Mouse (Mus musculus) neural tube, embryonic 14.5 days (tissue): ENCODE data around the gene Rhot2. TPM values are rescaled to one million over a fixed set of nuclear protein-coding genes. Genes with fewer than 3 reads are reported as not detected.
A peak's percentile ranks its signal among the peaks of the same experiment; 100 is the strongest.

Experiments used
- ATAC-seq: fragments of 200-750 bp; cut with Nextera tagmentation; 2 replicates; pipeline ENCODE4 v1.8.0; 2017; ENCODE audit warnings: low read depth, mild to moderate bottlenecking, moderate TSS enrichment, moderate library complexity
- H3K27ac ChIP-seq: fragments of 300-500 bp; sonication (generic); 2 replicates; pipeline ENCODE4 v1.5.1; 2014; ENCODE audit warnings: low read depth, mild to moderate bottlenecking, control low read depth, low read length, moderate library complexity, mixed read lengths
- H3K27me3 ChIP-seq: fragments of 300-500 bp; sonication (generic); 2 replicates; pipeline ENCODE4 v1.6.1; 2014; ENCODE audit warnings: low read length; ENCODE audit not compliant: control insufficient read depth, insufficient read depth
- H3K36me3 ChIP-seq: fragments of 300-500 bp; sonication (generic); 2 replicates; pipeline ENCODE4 v1.6.1; 2014; ENCODE audit warnings: low read length, mixed read lengths; ENCODE audit not compliant: control insufficient read depth, insufficient read depth
- H3K4me1 ChIP-seq: fragments of 300-500 bp; sonication (generic); 2 replicates; pipeline ENCODE4 v1.6.1; 2014; ENCODE audit warnings: low read length; ENCODE audit not compliant: control insufficient read depth, insufficient read depth
- H3K4me2 ChIP-seq: fragments of 300-500 bp; sonication (generic); 2 replicates; pipeline ENCODE4 v1.6.1; 2014; ENCODE audit warnings: mild to moderate bottlenecking, low read depth, low read length, control low read depth
- H3K4me3 ChIP-seq: fragments of 300-500 bp; sonication (generic); 2 replicates; pipeline ENCODE4 v1.5.1; 2014; ENCODE audit warnings: low read depth, low read length, control low read depth, mixed read lengths
- H3K9ac ChIP-seq: fragments of 300-500 bp; sonication (generic); replicated peaks from 2 replicates; pipeline ENCODE4 v1.6.1; 2014; ENCODE audit warnings: low read depth, mild to moderate bottlenecking, control low read depth, low read length, mixed read lengths
- H3K9me3 ChIP-seq: fragments of 300-500 bp; sonication (generic); 2 replicates; pipeline ENCODE4 v1.6.1; 2016; ENCODE audit warnings: low read length; ENCODE audit not compliant: control insufficient read depth
- whole genome bisulfite sequencing: fragments of 180-500 bp; shearing (Covaris S2); extraction: QIAGEN DNeasy Blood & Tissue Kit; methylation state at CpG from one replicate; pipeline ENCODE4 v1.1.7; 2014; 5-methylcytosine and 5-hydroxymethylcytosine counted together
- polyA plus RNA-seq: library from polyadenylated mRNA; unstranded; fragments of >200 nt; fragmentation: Nextera tagmentation; extraction: Ambion mirVana; gene quantifications from 2 replicates; pipeline ENCODE4 v1.2.1, GENCODE M21; 2014

The Rhot2 gene
- polyA plus RNA-seq, 1 experiment from 2014 or later, result 10.4 TPM

DNA sequence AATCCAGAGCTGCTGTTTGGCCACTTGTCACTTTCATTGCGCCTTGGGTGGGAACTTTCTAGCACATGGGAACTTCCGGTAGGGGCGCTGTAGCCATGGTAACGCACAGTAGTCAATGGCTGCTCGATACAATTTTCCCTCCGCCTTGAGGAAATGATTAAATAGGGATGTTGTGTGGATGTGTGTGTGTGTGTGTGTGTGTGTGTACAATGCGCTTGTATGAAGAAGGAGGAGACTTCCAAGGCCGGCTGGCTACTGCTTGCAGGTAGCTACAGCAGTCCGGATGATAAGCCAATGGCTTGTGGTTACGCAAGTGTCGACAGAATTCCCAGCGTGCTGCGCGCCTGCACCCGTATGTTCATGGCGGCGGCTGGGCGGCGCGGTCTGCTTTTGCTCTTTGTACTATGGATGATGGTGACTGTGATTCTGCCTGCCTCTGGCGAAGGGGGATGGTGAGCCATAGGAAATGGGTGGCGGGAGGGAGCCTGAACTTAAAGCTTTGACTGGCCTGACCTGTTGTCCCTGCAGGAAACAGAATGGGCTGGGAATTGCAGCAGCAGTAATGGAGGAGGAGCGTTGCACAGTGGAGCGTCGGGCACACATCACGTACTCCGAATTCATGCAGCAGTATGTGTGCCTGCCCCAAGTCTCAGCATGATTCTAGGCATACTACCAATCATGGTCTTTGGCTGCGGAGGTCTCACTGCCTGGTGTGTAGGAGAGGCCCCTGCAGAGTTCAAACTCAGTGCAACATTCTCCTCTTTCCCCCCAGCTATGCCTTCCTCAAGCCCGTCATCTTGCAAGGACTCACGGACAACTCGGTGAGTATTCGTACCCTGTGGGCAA lies 15.7 kb downstream of the Rhot2 start, which contains the start of gene Jmjd8:
Jmjd8 (plus strand) TSS at position 156 of the 846 bp plus-strand sequence.
- H3K4me2 ChIP-seq, result peak within 1 kb of the TSS; percentile 96
- H3K4me3 ChIP-seq, result peak within 1 kb of the TSS; percentile 59
- peak within 1 kb of the TSS; percentile 86 for H3K27ac ChIP-seq
- no peaks in the 10 kb centered on the region for H3K27me3 ChIP-seq
- H3K9ac ChIP-seq, result peak within 1 kb of the TSS; percentile 74
- ATAC-seq, result peak; percentile 48; the same call in 1 of the 2 replicates
- H3K9me3 ChIP-seq, result no peaks in the 10 kb centered on the region
- WGBS, result 3% methylated on average over 32 of the region's 32 CpGs
- H3K36me3 ChIP-seq, result peaks cover 20% of the 10 kb centered on the region
- H3K4me1 ChIP-seq, result peaks cover 58% of the 10 kb centered on the region

DNA sequence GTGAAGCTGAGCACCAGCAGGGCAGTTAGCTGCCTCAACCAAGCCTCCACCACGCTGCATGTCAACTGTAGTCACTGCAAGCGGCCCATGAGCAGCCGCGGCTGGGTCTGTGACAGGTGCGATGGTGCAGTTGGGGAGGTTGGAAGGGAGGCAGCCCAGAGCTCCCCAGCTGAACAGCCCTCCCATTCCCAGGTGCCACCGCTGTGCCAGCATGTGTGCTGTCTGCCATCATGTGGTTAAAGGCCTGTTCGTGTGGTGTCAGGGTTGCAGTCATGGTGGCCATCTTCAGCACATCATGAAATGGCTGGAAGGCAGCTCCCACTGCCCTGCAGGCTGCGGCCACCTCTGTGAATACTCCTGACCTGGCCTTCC lies 16.4 kb downstream of the Rhot2 start:
- 85% methylated on average over 8 of the region's 8 CpGs for WGBS
- peak overlapping the region; percentile 37 for H3K9ac ChIP-seq

DNA sequence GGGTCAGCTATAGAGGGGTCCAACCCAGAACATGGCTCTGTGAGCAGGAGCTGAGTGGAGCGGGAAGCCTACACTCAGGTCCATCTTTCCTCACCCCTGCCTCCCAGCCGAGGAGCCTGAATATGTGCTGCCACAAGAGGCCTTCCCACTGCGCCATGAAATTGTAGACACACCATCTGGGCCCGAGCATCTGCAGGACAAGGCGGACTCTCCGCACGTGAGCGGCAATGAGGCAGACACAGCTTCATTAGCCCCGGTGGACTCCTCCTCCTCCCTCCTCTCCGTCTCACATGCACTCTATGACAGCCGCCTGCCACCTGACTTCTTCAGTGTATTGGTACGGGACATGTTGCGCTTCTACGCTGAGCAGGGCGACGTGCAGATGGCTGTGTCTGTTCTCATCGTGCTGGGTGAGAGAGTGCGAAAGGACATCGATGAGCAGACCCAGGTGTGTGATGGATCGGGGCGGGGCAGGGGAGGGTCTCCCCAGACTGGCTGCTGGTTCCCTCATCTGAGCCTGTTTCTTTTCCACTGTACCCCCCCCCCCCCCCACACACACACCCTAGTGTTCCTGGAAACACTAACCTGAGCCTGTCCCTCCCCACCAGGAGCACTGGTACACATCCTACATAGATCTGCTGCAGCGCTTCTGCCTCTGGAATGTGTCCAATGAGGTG lies 17.0 kb downstream of the Rhot2 start:
- Histone ChIP-seq H3K4me2 (peak overlapping the region; percentile 96; the same call in 1 of the 2 replicates), H3K9ac (peak overlapping the region; percentile 37)
- 85% methylated on average over 22 of the region's 22 CpGs for WGBS

More for the DNA sequence above, 16.4 kb downstream of the Rhot2 start:
- Histone ChIP-seq H3K4me2 (peak overlapping the region; percentile 96), H3K4me1 (peaks cover 54% of the 10 kb centered on the region), H3K9me3 (no peaks in the 10 kb centered on the region), H3K4me3 (peak overlapping the region; percentile 59), H3K27ac (peak overlapping the region; percentile 86), H3K27me3 (no peaks in the 10 kb centered on the region), H3K36me3 (peaks cover 20% of the 10 kb centered on the region)
- ATAC-seq, result no peak

GRCm38 (mm10) chr17:25827011-25827410 lies 17.6 kb downstream of the Rhot2 start:
- no peak for ATAC-seq
- Histone ChIP-seq H3K27me3 (no peaks in the 10 kb centered on the region), H3K9ac (no peak overlapping the region), H3K27ac (no peak overlapping the region), H3K4me2 (no peak overlapping the region), H3K36me3 (peaks cover 20% of the 10 kb centered on the region), H3K9me3 (no peaks in the 10 kb centered on the region), H3K4me1 (peaks cover 53% of the 10 kb centered on the region), H3K4me3 (no peak overlapping the region)
- 96% methylated on average over 13 of the region's 13 CpGs for WGBS

More for the DNA sequence above, 17.0 kb downstream of the Rhot2 start:
- no peak overlapping the region for H3K4me3 ChIP-seq
- no peaks in the 10 kb centered on the region for H3K27me3 ChIP-seq
- H3K27ac ChIP-seq, result no peak overlapping the region
- H3K36me3 ChIP-seq, result peaks cover 20% of the 10 kb centered on the region
- peaks cover 54% of the 10 kb centered on the region for H3K4me1 ChIP-seq
- no peak for ATAC-seq
- H3K9me3 ChIP-seq, result no peaks in the 10 kb centered on the region

DNA sequence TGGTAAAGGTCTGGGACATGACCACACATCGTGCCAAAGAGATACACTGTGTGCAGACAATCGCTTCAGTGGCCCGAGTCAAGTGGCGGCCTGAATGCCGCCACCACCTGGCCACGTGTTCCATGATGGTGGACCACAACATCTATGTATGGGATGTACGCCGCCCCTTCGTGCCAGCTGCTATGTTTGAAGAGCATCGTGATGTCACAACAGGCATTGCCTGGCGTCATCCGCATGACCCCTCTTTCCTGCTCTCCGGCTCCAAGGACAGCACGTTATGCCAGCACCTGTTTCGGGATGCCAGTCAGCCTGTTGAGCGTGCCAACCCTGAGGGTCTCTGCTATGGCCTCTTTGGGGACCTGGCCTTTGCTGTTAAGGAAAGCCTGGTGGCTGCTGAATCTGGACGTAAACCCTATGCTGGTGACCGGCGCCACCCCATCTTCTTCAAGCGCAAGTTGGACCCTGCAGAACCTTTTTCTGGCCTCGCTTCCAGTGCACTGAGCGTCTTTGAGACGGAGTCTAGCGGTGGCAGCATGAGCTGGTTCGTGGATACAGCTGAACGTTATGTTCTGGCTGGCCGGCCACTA lies 18.6 kb downstream of the Rhot2 start:
- no peak overlapping the region for H3K9ac ChIP-seq

GRCm38 (mm10) chr17:25825311-25825710 lies 19.3 kb downstream of the Rhot2 start:
- H3K27me3 ChIP-seq, result no peaks in the 10 kb centered on the region
- H3K9ac ChIP-seq, result no peak overlapping the region
- 91% methylated on average over 6 of the region's 6 CpGs for WGBS
- peaks cover 8% of the 10 kb centered on the region for H3K36me3 ChIP-seq
- no peaks in the 10 kb centered on the region for H3K9me3 ChIP-seq
- H3K27ac ChIP-seq, result no peak overlapping the region
- H3K4me1 ChIP-seq, result peaks cover 37% of the 10 kb centered on the region
- ATAC-seq, result no peak
- H3K4me2 ChIP-seq, result no peak overlapping the region
- H3K4me3 ChIP-seq, result no peak overlapping the region

More for the DNA sequence above, 18.6 kb downstream of the Rhot2 start:
- Histone ChIP-seq H3K27ac (no peak overlapping the region), H3K4me1 (peaks cover 44% of the 10 kb centered on the region), H3K4me2 (no peak overlapping the region), H3K4me3 (no peak overlapping the region), H3K9me3 (no peaks in the 10 kb centered on the region), H3K27me3 (no peaks in the 10 kb centered on the region), H3K36me3 (peaks cover 15% of the 10 kb centered on the region)
- WGBS, result 94% methylated on average over 27 of the region's 27 CpGs
- ATAC-seq, result no peak

DNA sequence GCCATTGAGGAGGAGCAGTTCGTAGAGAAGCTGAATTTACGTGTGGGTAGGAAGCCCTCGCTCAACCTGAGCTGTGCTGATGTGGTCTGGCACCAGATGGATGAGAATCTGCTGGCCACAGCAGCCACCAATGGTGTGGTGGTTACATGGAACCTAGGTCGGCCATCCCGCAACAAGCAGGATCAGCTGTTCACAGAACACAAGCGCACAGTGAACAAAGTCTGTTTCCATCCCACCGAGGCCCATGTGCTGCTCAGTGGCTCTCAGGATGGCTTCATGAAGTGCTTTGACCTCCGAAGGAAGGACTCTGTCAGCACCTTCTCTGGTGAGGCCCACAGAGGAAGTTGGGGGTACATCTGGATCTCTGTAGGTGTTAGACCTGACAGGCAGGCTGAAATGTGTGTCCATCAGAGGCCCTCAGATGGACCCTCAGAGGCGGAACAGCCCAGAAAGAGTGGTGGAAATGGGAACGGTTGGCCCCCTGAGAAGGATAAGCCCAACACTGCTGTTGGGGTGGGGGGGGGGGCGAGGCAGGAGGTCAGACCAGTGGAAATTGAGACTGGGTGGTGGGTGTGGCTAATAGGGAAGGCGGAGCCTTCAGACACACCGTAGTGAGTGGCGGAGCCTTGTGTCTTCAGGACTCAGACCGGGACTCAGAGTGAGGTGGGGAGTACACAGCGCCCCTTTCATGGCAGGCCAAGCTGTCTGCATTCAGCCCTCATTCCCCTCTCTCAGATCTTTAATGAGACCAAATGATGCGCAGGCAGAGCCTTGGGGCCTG lies 20.1 kb downstream of the Rhot2 start:
- 74% methylated on average over 17 of the region's 17 CpGs for WGBS
- no peaks in the 10 kb centered on the region for H3K27me3 ChIP-seq
- H3K27ac ChIP-seq, result no peak overlapping the region

DNA sequence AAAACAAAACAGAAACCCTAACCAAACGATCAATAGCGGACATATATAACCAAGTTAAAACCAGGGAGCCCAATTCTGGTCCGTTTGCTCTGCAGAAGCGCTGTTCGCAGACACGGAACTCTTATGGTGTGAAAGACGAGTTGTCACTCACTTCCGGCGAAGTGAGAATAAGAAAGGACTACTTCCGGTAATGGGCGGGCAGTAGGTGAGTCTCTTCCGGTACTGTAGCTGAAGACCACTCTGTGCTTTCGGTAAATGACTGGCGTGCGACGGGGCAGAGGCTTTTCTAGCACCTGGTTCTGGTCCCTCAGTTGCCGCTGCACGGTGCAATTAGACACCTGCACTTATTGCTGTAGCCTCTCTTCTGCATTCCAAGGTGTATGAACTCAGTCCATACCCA lies 21.2 kb downstream of the Rhot2 start, which contains the start of gene Wdr24:
Wdr24 (plus strand) TSS at position 176 of the 400 bp plus-strand sequence.
- Histone ChIP-seq H3K4me1 (peaks cover 26% of the 10 kb centered on the region), H3K27me3 (0 out of 2 replicates have a peak, but pooled peaks cover under 1% of the 10 kb centered on the region), H3K9ac (peak within 1 kb of the TSS; percentile 63), H3K4me3 (peak within 1 kb of the TSS; percentile 54), H3K36me3 (peaks cover 11% of the 10 kb centered on the region; the same call in 1 of the 2 replicates), H3K27ac (peak within 1 kb of the TSS; percentile 53), H3K9me3 (no peaks in the 10 kb centered on the region), H3K4me2 (peak within 1 kb of the TSS; percentile 99)
- ATAC-seq, result peak; percentile 75
- WGBS, result 0% methylated on average over 18 of the region's 18 CpGs

More for the DNA sequence above, 20.1 kb downstream of the Rhot2 start:
- Histone ChIP-seq H3K4me3 (peak overlapping the region; percentile 54), H3K4me2 (peak overlapping the region; percentile 99), H3K4me1 (peaks cover 30% of the 10 kb centered on the region), H3K9ac (peak overlapping the region; percentile 63; the same call in 1 of the 2 replicates), H3K36me3 (peaks cover 10% of the 10 kb centered on the region; the same call in 1 of the 2 replicates), H3K9me3 (no peaks in the 10 kb centered on the region)
- no peak for ATAC-seq
